Mouse (Mus musculus): ENCODE data around the gene Egln3. TPM values are rescaled to one million over a fixed set of nuclear protein-coding genes. Genes with fewer than 3 reads are reported as not detected.

Egln3 gene
- total RNA-seq, 1 experiment from 2014 or later: 7.6 TPM

DNA sequence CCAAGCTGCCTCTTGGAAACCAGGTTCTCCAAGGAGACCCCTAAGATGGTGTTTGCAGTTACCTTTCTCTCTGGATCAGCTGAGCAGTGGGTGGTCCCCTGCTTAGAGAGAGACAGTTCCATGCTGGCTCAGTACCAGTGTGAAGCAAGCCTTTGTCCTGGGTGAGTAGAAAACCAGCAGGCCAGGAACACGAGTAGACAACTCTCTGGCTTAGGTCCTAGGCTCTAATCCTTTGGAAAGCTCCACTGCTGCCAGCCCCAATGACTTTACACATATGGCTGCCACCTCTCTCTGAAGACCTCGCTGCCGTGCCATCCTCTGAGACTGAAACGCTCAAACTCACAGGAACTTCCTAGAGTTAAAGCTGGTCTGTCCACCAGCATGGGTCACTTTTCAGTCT, 34.9 kb downstream of the Egln3 start:
- ATAC-seq (ENCODE audit: extremely low read depth, insufficient number of reproducible peaks, low FRiP score, poor library complexity, severe bottlenecking): no peak

DNA sequence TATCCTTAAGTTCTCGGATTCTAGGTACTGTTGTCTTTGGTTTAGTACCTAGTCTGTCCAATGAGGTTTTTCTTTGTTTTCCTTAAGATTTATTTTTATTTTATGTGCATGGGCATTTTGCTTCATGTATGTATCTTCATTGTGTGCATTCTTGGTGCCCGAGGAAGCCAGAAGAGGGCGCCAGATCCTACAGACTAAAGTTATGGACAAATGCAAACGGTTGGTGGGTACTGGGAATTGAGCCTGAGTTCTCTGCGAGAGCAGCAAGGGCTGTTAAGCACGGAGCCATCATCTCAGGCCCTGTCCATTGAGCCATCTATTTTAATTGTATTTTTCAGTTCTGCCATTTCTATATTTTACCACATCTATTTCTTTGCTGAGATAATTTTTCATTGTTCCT, 35.9 kb downstream of the Egln3 start:
- ATAC-seq (ENCODE audit: extremely low read depth, insufficient number of reproducible peaks, low FRiP score, poor library complexity, severe bottlenecking): no peak

DNA sequence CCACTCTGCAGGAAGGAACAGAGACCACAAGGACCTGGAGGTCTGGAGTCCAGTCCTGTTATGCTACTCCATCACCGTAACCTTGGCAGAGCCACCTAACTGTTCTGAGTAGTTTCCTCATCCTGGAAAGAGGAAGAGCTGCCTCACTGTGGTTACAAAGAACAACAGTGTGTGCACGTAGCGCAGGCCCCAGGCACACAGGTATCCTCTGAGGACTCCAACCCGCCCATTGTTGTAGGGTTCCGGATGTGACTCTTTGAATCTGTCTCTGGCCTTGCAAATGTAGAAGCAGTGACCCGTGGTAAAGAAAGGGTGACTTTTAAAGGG, 39.0 kb downstream of the Egln3 start:
- ATAC-seq (ENCODE audit: extremely low read depth, insufficient number of reproducible peaks, low FRiP score, poor library complexity, severe bottlenecking): peak; percentile 90

DNA sequence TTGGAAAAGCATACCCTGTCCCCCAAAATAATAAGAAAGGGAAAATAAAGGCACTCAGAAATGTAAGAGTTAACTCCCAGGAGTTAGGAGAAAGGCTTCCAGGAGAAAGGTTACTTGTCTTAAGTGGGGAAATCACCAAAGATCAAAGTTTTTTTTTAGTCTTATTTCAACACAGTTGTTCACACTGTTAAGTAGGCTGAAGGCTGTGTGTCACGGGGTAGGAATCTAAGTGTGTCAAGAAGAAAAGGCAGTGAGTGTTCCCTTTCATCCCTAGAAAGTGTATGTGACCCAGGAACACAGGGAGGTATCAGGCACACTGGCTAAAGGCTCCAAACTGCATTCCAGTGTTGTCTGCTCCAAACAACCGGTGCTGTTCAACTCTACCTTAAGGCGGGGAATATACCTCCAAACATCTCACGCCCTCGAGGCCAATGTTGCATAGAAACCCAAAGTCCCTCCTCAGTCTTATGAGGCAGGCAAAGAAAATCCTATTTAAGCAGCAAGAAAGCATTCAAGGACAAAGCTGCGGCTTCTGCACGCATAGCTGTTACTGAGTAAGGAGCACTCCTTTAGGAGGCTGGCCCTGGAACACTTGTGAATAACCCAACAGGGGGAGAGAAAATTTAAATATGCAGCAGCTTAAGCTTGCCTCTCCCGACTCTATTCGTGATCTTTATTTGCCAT, 39.5 kb downstream of the Egln3 start:
- no peak for ATAC-seq (ENCODE audit: extremely low read depth, insufficient number of reproducible peaks, low FRiP score, poor library complexity, severe bottlenecking)

DNA sequence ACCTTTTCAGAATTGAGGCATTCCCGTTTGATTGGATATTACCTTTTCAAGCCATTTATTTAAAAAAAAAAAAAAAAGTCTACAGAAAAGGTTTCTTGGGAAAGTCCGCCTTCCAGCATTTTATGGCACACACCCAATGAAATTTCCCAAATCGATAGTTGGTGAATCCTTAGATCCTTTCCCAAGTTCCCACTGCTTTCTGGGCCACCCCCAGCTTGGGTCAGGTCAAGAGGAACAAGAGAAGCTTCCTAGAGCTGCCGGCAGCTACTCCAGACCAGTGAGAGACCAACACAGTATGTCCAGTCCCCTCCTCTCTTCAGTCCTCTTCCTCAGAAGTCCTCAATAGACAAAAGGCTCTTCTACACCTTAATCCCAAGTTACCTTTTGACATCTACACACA, 40.5 kb downstream of the Egln3 start:
- no peak for ATAC-seq (ENCODE audit: extremely low read depth, insufficient number of reproducible peaks, low FRiP score, poor library complexity, severe bottlenecking)

DNA sequence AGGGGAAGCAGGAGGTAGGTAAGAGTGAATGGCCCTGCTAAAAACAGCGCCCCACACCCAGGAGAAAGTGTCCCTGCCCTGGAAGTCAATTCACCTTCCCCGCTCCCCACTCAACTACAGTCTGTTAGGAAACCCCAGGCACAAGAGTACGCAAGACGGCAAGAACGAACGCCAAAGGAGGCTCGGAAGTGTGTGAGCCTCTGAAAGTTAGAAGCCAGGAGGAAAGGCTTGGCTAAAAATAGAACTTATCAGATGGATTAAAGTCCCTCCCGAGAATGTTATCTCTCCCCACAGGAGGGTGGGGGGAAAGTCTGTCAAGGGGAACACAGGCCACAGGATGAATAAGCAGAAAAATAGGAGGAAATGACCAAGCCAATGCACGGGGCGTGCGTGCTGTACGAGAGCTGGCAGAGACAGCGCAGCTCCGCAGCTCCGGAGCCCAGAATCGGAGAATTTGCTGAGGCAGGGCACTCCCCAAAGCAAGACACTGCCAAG, 41.0 kb downstream of the Egln3 start:
- ATAC-seq (ENCODE audit: extremely low read depth, insufficient number of reproducible peaks, low FRiP score, poor library complexity, severe bottlenecking): peak; percentile 61

DNA sequence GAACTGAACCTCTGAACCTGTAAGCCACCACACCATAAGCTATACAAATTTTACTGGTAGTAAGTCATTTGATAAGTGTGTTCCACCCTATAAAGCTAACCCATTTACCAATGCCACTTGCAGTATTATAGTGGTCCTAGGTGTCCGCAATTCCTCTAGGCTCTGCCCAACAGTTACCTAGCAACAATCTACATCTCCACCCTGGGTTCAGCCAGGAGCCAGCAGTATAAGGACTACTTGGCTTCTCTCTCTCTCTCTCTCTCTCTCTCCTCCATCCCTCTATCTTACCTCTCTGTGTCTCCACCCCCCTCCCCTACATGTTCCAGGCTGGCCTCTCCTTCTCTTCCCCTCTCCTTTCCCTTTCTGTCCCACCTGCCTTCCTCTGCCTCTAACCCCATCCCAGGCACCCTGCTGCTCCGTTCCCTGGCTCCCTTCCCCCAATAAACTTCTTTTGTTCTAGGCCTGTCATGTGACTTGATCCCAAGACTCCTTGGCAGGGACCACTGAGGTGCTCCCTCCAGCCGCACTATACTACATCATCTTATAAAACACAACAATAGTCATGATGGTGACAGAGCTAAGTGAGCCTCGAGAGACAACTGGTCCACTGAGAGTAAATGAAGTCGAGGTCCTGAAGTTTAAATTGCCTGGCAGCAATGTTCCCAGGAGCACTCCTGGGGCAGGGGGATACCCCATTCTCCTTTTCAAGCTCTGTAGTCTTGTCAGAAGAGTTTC, 42.0 kb downstream of the Egln3 start:
- ATAC-seq (ENCODE audit: extremely low read depth, insufficient number of reproducible peaks, low FRiP score, poor library complexity, severe bottlenecking): no peak

DNA sequence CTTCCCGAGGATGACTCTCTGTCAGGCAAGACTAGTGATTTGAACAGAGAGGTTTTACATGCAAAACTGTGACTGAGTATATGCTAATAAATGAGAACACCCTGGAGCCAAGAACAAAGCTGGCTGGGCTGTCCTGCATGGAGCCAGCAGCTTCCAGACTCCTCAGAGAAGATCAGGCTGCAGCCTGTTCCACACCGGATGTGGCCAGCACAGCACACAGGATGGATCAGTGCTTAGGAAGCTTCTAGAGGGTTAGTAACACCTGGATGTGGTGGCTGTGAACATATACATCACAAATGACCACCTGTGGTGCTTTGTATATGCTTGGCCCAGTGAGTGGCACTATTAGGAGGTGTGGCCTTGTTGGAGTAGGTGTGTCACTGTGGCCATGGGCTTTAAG, 43.4 kb downstream of the Egln3 start:
- no peak for ATAC-seq (ENCODE audit: extremely low read depth, insufficient number of reproducible peaks, low FRiP score, poor library complexity, severe bottlenecking)

DNA sequence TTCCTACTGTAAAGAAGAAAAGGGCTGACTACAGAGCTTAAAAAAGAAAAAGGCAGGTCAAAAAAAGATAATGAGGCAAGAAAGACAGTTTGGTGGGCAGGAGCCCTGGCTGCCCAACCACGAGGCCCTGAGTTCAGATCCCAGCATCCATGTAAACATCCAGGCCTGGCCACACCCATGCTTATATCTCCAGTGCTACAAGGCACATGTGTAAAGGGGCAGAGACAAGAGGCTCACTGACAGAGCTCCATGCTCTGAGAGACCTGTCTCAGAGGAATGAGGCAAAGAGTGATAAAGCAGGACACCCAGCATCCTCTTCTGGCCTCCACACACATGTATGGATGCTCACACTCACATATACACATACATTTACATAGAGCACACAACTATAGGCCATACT, 48.9 kb downstream of the Egln3 start:
- no peak for ATAC-seq (ENCODE audit: extremely low read depth, insufficient number of reproducible peaks, low FRiP score, poor library complexity, severe bottlenecking)

DNA sequence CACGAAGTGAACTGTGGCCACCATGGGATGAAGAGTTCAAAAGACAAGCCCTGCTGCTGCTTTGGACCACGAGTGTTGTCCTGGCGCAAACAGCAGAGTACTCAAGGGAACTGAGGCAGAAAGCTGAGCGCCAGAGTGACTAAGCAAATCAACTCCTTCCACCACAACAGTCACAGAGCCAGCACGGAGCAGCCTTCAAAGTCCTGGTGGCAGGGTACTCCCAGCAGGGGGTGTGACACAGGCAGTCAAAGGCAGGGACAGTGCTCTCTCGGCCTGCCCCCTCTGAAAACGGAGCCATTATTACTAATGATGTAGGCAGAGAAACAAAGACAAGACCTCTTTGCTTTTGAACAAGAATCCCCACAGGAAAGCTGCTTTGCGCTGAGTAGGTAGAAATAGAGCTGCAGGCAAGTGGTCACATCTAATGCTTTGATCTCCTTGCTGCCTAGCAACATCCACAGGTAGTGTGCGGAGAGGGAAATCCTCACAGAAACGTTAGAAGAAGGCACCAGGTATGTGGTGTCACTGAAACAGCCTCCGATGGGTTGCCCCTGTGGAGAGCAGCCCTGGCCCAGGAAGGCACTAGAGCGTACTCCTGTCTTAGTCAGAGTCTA, 56.6 kb downstream of the Egln3 start:
- no peak for ATAC-seq (ENCODE audit: extremely low read depth, insufficient number of reproducible peaks, low FRiP score, poor library complexity, severe bottlenecking)
